Mouse (Mus musculus): ENCODE data around the gene Muc1. TPM values are rescaled to one million over a fixed set of nuclear protein-coding genes. Genes with fewer than 3 reads are reported as not detected.

Gene Muc1
- 212 and 255 TPM in 2 replicates for polyA plus RNA-seq (2015; fragmentation: Nextera tagmentation; extraction: Ambion mirVana)

- 31% methylated on average over 10 of the region's 10 CpGs for WGBS
- ATAC-seq (ENCODE audit: low FRiP score, low TSS enrichment) (peak; percentile 58), DNase-seq (ENCODE audit: low spot score) (peak; percentile 89)
Measured at GRCm38 (mm10) chr3:89228836-89229235, at the start of gene Muc1. Gene Muc1 (plus strand): TSS chr3:89229057.

GRCm38 (mm10) chr3:89181749-89182500 is 46.9 kb upstream of the Muc1 start:
- DNase-seq (ENCODE audit: low spot score) = no peak

More at GRCm38 (mm10) chr3:89228836-89229235, at the start of gene Muc1:
- Histone ChIP-seq H3K4me2 (replicated peaks; ENCODE audit: low read depth) (peak within 1 kb of the TSS; percentile 61), H3K9me3 (ENCODE audit: control insufficient read depth, low read length) (no peaks in the 10 kb centered on the region), H3K4me1 (replicated peaks; ENCODE audit: control insufficient read depth, insufficient read depth) (peaks cover 3% of the 10 kb centered on the region; the same call in 1 of the 2 replicates), H3K9ac (ENCODE audit: low read length) (peak within 1 kb of the TSS; percentile 55), H3K36me3 (ENCODE audit: control insufficient read depth, insufficient read depth, low read length) (peaks cover 4% of the 10 kb centered on the region; the same call in 1 of the 2 replicates), H3K27ac (replicated peaks) (peak within 1 kb of the TSS; percentile 77), H3K4me3 (ENCODE audit: low read depth, low read length) (peak within 1 kb of the TSS; percentile 38), H3K27me3 (ENCODE audit: control insufficient read depth, insufficient read depth, low read length) (no peaks in the 10 kb centered on the region)
- no peak for TF ChIP-seq CTCF (IDR thresholded peaks at IDR 0.05; ENCODE audit: low read depth)
- no peak for TF ChIP-seq EP300 (optimal IDR thresholded peaks at IDR 0.05)

GRCm38 (mm10) chr3:89182531-89183057 is 46.3 kb upstream of the Muc1 start:
- no peak for TF ChIP-seq EP300 (optimal IDR thresholded peaks at IDR 0.05)
- TF ChIP-seq CTCF (IDR thresholded peaks at IDR 0.05; ENCODE audit: low read depth) = no peak
- Histone ChIP-seq H3K36me3 (ENCODE audit: control insufficient read depth, insufficient read depth, low read length) (peaks cover 19% of the 10 kb centered on the region; the same call in 1 of the 2 replicates), H3K27me3 (ENCODE audit: control insufficient read depth, insufficient read depth, low read length) (no peaks in the 10 kb centered on the region), H3K9me3 (ENCODE audit: control insufficient read depth, low read length) (no peaks in the 10 kb centered on the region), H3K9ac (ENCODE audit: low read length) (no peak overlapping the region), H3K4me3 (ENCODE audit: low read depth, low read length) (peak overlapping the region; percentile 64), H3K4me2 (replicated peaks; ENCODE audit: low read depth) (peak overlapping the region; percentile 93), H3K27ac (replicated peaks) (no peak overlapping the region; the same call in 1 of the 2 replicates), H3K4me1 (replicated peaks; ENCODE audit: control insufficient read depth, insufficient read depth) (peaks cover 4% of the 10 kb centered on the region)
- DNase-seq (ENCODE audit: low spot score) = no peak
- WGBS = 35% methylated on average over 7 of the region's 7 CpGs
- ATAC-seq (ENCODE audit: low FRiP score, low TSS enrichment) = no peak

More at GRCm38 (mm10) chr3:89181749-89182500, 46.9 kb upstream of the Muc1 start:
- Histone ChIP-seq H3K4me1 (replicated peaks; ENCODE audit: control insufficient read depth, insufficient read depth) (peaks cover 4% of the 10 kb centered on the region), H3K9ac (ENCODE audit: low read length) (no peak overlapping the region), H3K27me3 (ENCODE audit: control insufficient read depth, insufficient read depth, low read length) (no peaks in the 10 kb centered on the region), H3K27ac (replicated peaks) (no peak overlapping the region), H3K9me3 (ENCODE audit: control insufficient read depth, low read length) (no peaks in the 10 kb centered on the region), H3K4me2 (replicated peaks; ENCODE audit: low read depth) (no peak overlapping the region), H3K4me3 (ENCODE audit: low read depth, low read length) (no peak overlapping the region), H3K36me3 (ENCODE audit: control insufficient read depth, insufficient read depth, low read length) (peaks cover 19% of the 10 kb centered on the region; the same call in 1 of the 2 replicates)
- WGBS = 89% methylated on average over 27 of the region's 27 CpGs
- TF ChIP-seq CTCF (IDR thresholded peaks at IDR 0.05; ENCODE audit: low read depth) (no peak), EP300 (optimal IDR thresholded peaks at IDR 0.05) (no peak)
- ATAC-seq (ENCODE audit: low FRiP score, low TSS enrichment) = no peak

- Histone ChIP-seq H3K4me1 (replicated peaks; ENCODE audit: control insufficient read depth, insufficient read depth) (peaks cover 2% of the 10 kb centered on the region), H3K27ac (replicated peaks) (peak within 1 kb of the TSS; percentile 49), H3K4me3 (ENCODE audit: low read depth, low read length) (peak within 1 kb of the TSS; percentile 64), H3K9ac (ENCODE audit: low read length) (peak within 1 kb of the TSS; percentile 74), H3K4me2 (replicated peaks; ENCODE audit: low read depth) (peak within 1 kb of the TSS; percentile 93), H3K9me3 (ENCODE audit: control insufficient read depth, low read length) (no peaks in the 10 kb centered on the region), H3K27me3 (ENCODE audit: control insufficient read depth, insufficient read depth, low read length) (no peaks in the 10 kb centered on the region), H3K36me3 (ENCODE audit: control insufficient read depth, insufficient read depth, low read length) (peaks cover 19% of the 10 kb centered on the region; the same call in 1 of the 2 replicates)
- WGBS = 4% methylated on average over 36 of the region's 39 CpGs
- ATAC-seq (ENCODE audit: low FRiP score, low TSS enrichment) (peak; percentile 91), DNase-seq (ENCODE audit: low spot score) (peak; percentile 88)
- TF ChIP-seq CTCF (IDR thresholded peaks at IDR 0.05; ENCODE audit: low read depth) = no peak
- no peak for TF ChIP-seq EP300 (optimal IDR thresholded peaks at IDR 0.05)
Measured at GRCm38 (mm10) chr3:89183058-89183958, 45.5 kb upstream of the Muc1 start, which contains the start of gene Fam189b. Gene Fam189b (plus strand): TSS chr3:89183143.

- WGBS = 79% methylated on average over 6 of the region's 6 CpGs
Measured at GRCm38 (mm10) chr3:89183959-89184315, 44.9 kb upstream of the Muc1 start.

More at GRCm38 (mm10) chr3:89183959-89184315, 44.9 kb upstream of the Muc1 start:
- no peak overlapping the region for H3K27ac ChIP-seq (replicated peaks)
- DNase-seq (ENCODE audit: low spot score) (no peak), ATAC-seq (ENCODE audit: low FRiP score, low TSS enrichment) (no peak)
- TF ChIP-seq EP300 (optimal IDR thresholded peaks at IDR 0.05) (no peak), CTCF (IDR thresholded peaks at IDR 0.05; ENCODE audit: low read depth) (no peak)
- H3K4me2 ChIP-seq (replicated peaks; ENCODE audit: low read depth) = peak overlapping the region; percentile 93
- H3K9me3 ChIP-seq (ENCODE audit: control insufficient read depth, low read length) = no peaks in the 10 kb centered on the region
- peak overlapping the region; percentile 74 for H3K9ac ChIP-seq (ENCODE audit: low read length)
- H3K4me1 ChIP-seq (replicated peaks; ENCODE audit: control insufficient read depth, insufficient read depth) = no peaks in the 10 kb centered on the region; the same call in 1 of the 2 replicates
- H3K27me3 ChIP-seq (ENCODE audit: control insufficient read depth, insufficient read depth, low read length) = no peaks in the 10 kb centered on the region
- H3K4me3 ChIP-seq (ENCODE audit: low read depth, low read length) = peak overlapping the region; percentile 64
- peaks cover 19% of the 10 kb centered on the region; the same call in 1 of the 2 replicates for H3K36me3 ChIP-seq (ENCODE audit: control insufficient read depth, insufficient read depth, low read length)

Measured in stomach, postnatal 0 days (tissue).